Mouse (Mus musculus): ENCODE results near the gene Slc7a1. TPM values are rescaled to one million over a fixed set of nuclear protein-coding genes. Genes with fewer than 3 reads are reported as not detected.

Gene Slc7a1
- 10.6 and 12.2 TPM in 2 replicates for polyA plus RNA-seq (2011; ENCODE audit: insufficient read depth, insufficient read length, low replicate concordance, missing spikeins)

GRCm38 (mm10) chr5:148399660-148400443 lies at the start of gene Slc7a1:
Gene Slc7a1, minus strand, starts transcription at chr5:148399904.
- Histone ChIP-seq H3K27ac (ENCODE audit: control insufficient read depth, insufficient read depth, low read depth, low read length, poor library complexity) (peak within 1 kb of the TSS; percentile 78), H3K4me1 (ENCODE audit: control insufficient read depth, insufficient read depth, low read length) (peaks cover 3% of the 10 kb centered on the region), H3K4me3 (replicated peaks; ENCODE audit: control insufficient read depth, low read depth, low read length) (peak within 1 kb of the TSS; percentile 77)
- under 1% methylated on average over 52 of the region's 52 CpGs for WGBS
- TF ChIP-seq POLR2A (IDR thresholded peaks at IDR 0.05; ENCODE audit: borderline replicate concordance, control insufficient read depth, low read depth, low read length) (peak; percentile 58; the same call in 1 of the 2 replicates), CTCF (IDR thresholded peaks at IDR 0.05; ENCODE audit: control insufficient read depth, insufficient read depth, low read length) (no peak)

GRCm38 (mm10) chr5:148444974-148445373 lies 45.3 kb upstream of the Slc7a1 start:
- H3K4me1 ChIP-seq (ENCODE audit: control insufficient read depth, insufficient read depth, low read length), result no peaks in the 10 kb centered on the region
- no peak overlapping the region for H3K4me3 ChIP-seq (replicated peaks; ENCODE audit: control insufficient read depth, low read depth, low read length)
- WGBS, result 84% methylated on average over 2 of the region's 2 CpGs
- TF ChIP-seq CTCF (IDR thresholded peaks at IDR 0.05; ENCODE audit: control insufficient read depth, insufficient read depth, low read length), result peak; percentile 14; the same call in 1 of the 2 replicates
- TF ChIP-seq POLR2A (IDR thresholded peaks at IDR 0.05; ENCODE audit: borderline replicate concordance, control insufficient read depth, low read depth, low read length), result no peak
- H3K27ac ChIP-seq (ENCODE audit: control insufficient read depth, insufficient read depth, low read depth, low read length, poor library complexity), result no peak overlapping the region

- H3K4me1 ChIP-seq (ENCODE audit: control insufficient read depth, insufficient read depth, low read length), result no peaks in the 10 kb centered on the region
- no peak overlapping the region for H3K4me3 ChIP-seq (replicated peaks; ENCODE audit: control insufficient read depth, low read depth, low read length)
- no peak for TF ChIP-seq CTCF (IDR thresholded peaks at IDR 0.05; ENCODE audit: control insufficient read depth, insufficient read depth, low read length)
- no peak for TF ChIP-seq POLR2A (IDR thresholded peaks at IDR 0.05; ENCODE audit: borderline replicate concordance, control insufficient read depth, low read depth, low read length)
- H3K27ac ChIP-seq (ENCODE audit: control insufficient read depth, insufficient read depth, low read depth, low read length, poor library complexity), result no peak overlapping the region
- WGBS, result 84% methylated on average over 5 of the region's 5 CpGs
These were observed 44.0 kb upstream of the Slc7a1 start for GRCm38 (mm10) chr5:148443734-148444133.

GRCm38 (mm10) chr5:148435660-148436059 lies 36.0 kb upstream of the Slc7a1 start:
- no peak overlapping the region for H3K4me3 ChIP-seq (replicated peaks; ENCODE audit: control insufficient read depth, low read depth, low read length)
- TF ChIP-seq POLR2A (IDR thresholded peaks at IDR 0.05; ENCODE audit: borderline replicate concordance, control insufficient read depth, low read depth, low read length) (no peak), CTCF (IDR thresholded peaks at IDR 0.05; ENCODE audit: control insufficient read depth, insufficient read depth, low read length) (no peak)
- no peak overlapping the region for H3K27ac ChIP-seq (ENCODE audit: control insufficient read depth, insufficient read depth, low read depth, low read length, poor library complexity)
- no peaks in the 10 kb centered on the region for H3K4me1 ChIP-seq (ENCODE audit: control insufficient read depth, insufficient read depth, low read length)
- WGBS, result 84% methylated on average over 3 of the region's 3 CpGs

- TF ChIP-seq CTCF (IDR thresholded peaks at IDR 0.05; ENCODE audit: control insufficient read depth, insufficient read depth, low read length) (no peak), POLR2A (IDR thresholded peaks at IDR 0.05; ENCODE audit: borderline replicate concordance, control insufficient read depth, low read depth, low read length) (no peak)
- Histone ChIP-seq H3K4me1 (ENCODE audit: control insufficient read depth, insufficient read depth, low read length) (peaks cover 2% of the 10 kb centered on the region; the same call in 1 of the 2 replicates), H3K27ac (ENCODE audit: control insufficient read depth, insufficient read depth, low read depth, low read length, poor library complexity) (no peak overlapping the region), H3K4me3 (replicated peaks; ENCODE audit: control insufficient read depth, low read depth, low read length) (no peak overlapping the region)
- WGBS, result 82% methylated on average over 5 of the region's 5 CpGs
These were observed 32.4 kb upstream of the Slc7a1 start for GRCm38 (mm10) chr5:148432121-148432520.

GRCm38 (mm10) chr5:148428846-148429245 lies 29.1 kb upstream of the Slc7a1 start:
- peaks cover 2% of the 10 kb centered on the region; the same call in 1 of the 2 replicates for H3K4me1 ChIP-seq (ENCODE audit: control insufficient read depth, insufficient read depth, low read length)
- 32% methylated on average over 4 of the region's 4 CpGs for WGBS
- H3K4me3 ChIP-seq (replicated peaks; ENCODE audit: control insufficient read depth, low read depth, low read length), result peak overlapping the region; percentile 34
- no peak for TF ChIP-seq POLR2A (IDR thresholded peaks at IDR 0.05; ENCODE audit: borderline replicate concordance, control insufficient read depth, low read depth, low read length)
- TF ChIP-seq CTCF (IDR thresholded peaks at IDR 0.05; ENCODE audit: control insufficient read depth, insufficient read depth, low read length), result no peak
- peak overlapping the region; percentile 74 for H3K27ac ChIP-seq (ENCODE audit: control insufficient read depth, insufficient read depth, low read depth, low read length, poor library complexity)

- H3K4me3 ChIP-seq (replicated peaks; ENCODE audit: control insufficient read depth, low read depth, low read length), result no peak overlapping the region
- H3K4me1 ChIP-seq (ENCODE audit: control insufficient read depth, insufficient read depth, low read length), result peaks cover 2% of the 10 kb centered on the region; the same call in 1 of the 2 replicates
- WGBS, result 82% methylated on average over 6 of the region's 6 CpGs
- no peak overlapping the region for H3K27ac ChIP-seq (ENCODE audit: control insufficient read depth, insufficient read depth, low read depth, low read length, poor library complexity)
- TF ChIP-seq POLR2A (IDR thresholded peaks at IDR 0.05; ENCODE audit: borderline replicate concordance, control insufficient read depth, low read depth, low read length) (no peak), CTCF (IDR thresholded peaks at IDR 0.05; ENCODE audit: control insufficient read depth, insufficient read depth, low read length) (no peak)
These were observed 25.4 kb upstream of the Slc7a1 start for GRCm38 (mm10) chr5:148425136-148425535.

GRCm38 (mm10) chr5:148421326-148421725 lies 21.6 kb upstream of the Slc7a1 start:
- Histone ChIP-seq H3K27ac (ENCODE audit: control insufficient read depth, insufficient read depth, low read depth, low read length, poor library complexity) (no peak overlapping the region), H3K4me3 (replicated peaks; ENCODE audit: control insufficient read depth, low read depth, low read length) (no peak overlapping the region), H3K4me1 (ENCODE audit: control insufficient read depth, insufficient read depth, low read length) (no peaks in the 10 kb centered on the region)
- WGBS, result 70% methylated on average over 2 of the region's 2 CpGs
- no peak for TF ChIP-seq CTCF (IDR thresholded peaks at IDR 0.05; ENCODE audit: control insufficient read depth, insufficient read depth, low read length)
- no peak for TF ChIP-seq POLR2A (IDR thresholded peaks at IDR 0.05; ENCODE audit: borderline replicate concordance, control insufficient read depth, low read depth, low read length)

Measured in bone marrow, adult 2 months (tissue).